Mouse (Mus musculus): ENCODE results near the gene Zfp454. TPM values are rescaled to one million over a fixed set of nuclear protein-coding genes. Genes with fewer than 3 reads are reported as not detected.

The Zfp454 gene
- polyA plus RNA-seq, 1 experiment from 2014 or later, result not detected

GRCm38 (mm10) chr11:50878641-50879040 is 8.8 kb downstream of the Zfp454 start:
- H3K27ac ChIP-seq, result no peak overlapping the region
- WGBS (ENCODE audit: missing documents), result 94% methylated on average over 3 of the region's 3 CpGs
- no peaks in the 10 kb centered on the region for H3K36me3 ChIP-seq (ENCODE audit: inconsistent target)
- H3K4me3 ChIP-seq (ENCODE audit: inconsistent target), result no peak overlapping the region
- H3K79me2 ChIP-seq (ENCODE audit: inconsistent target), result no peaks in the 10 kb centered on the region

- Histone ChIP-seq H3K4me3 (ENCODE audit: inconsistent target) (no peak overlapping the region), H3K27ac (no peak overlapping the region)
- 1% methylated on average over 71 of the region's 72 CpGs for WGBS (ENCODE audit: missing documents)
Measured at GRCm38 (mm10) chr11:50850989-50851601, 36.4 kb downstream of the Zfp454 start.

DNA sequence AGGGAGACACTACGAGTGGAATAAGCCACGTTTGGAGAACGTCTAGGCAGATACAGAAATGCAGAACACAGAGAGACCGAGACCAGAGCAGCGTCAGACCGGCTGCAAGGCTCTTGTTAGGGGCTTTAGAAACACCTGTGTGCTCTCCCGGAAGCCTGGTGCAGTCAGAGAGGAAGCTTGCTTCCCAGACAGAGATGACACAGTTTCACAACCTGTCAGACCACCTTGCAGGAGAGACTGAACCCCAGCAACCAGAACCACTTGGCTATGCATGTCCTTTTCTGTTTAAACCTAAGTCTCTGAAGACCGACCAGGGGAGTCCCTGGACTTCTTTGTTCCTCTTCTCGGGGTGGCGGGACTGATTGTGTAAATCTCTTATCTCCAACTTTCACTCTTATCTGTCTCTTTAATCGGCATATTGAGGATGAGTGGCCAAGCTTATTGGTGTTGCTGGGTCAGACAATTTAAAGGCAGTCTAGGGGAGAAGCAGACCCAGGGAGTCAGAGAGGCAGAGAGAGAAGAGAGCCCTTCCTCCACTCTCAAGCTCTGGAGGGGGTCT is 37.2 kb downstream of the Zfp454 start, which contains the start of gene Grm6:
TSS of gene Grm6 (plus strand) at position 509 of the 559 bp plus-strand sequence.
- 0% methylated on average over 11 of the region's 11 CpGs for WGBS (ENCODE audit: missing documents)
- no peaks in the 10 kb centered on the region for H3K36me3 ChIP-seq (ENCODE audit: inconsistent target)
- H3K27ac ChIP-seq, result no peak within 1 kb of the TSS
- no peak within 1 kb of the TSS for H3K4me3 ChIP-seq (ENCODE audit: inconsistent target)
- no peaks in the 10 kb centered on the region for H3K79me2 ChIP-seq (ENCODE audit: inconsistent target)

More at GRCm38 (mm10) chr11:50850989-50851601, 36.4 kb downstream of the Zfp454 start:
- no peaks in the 10 kb centered on the region for H3K79me2 ChIP-seq (ENCODE audit: inconsistent target)
- no peaks in the 10 kb centered on the region for H3K36me3 ChIP-seq (ENCODE audit: inconsistent target)

GRCm38 (mm10) chr11:50849310-50849709 is 38.1 kb downstream of the Zfp454 start:
- 1% methylated on average over 10 of the region's 10 CpGs for WGBS (ENCODE audit: missing documents)
- no peak overlapping the region for H3K4me3 ChIP-seq (ENCODE audit: inconsistent target)
- H3K79me2 ChIP-seq (ENCODE audit: inconsistent target), result no peaks in the 10 kb centered on the region
- H3K36me3 ChIP-seq (ENCODE audit: inconsistent target), result no peaks in the 10 kb centered on the region
- H3K27ac ChIP-seq, result no peak overlapping the region

- WGBS (ENCODE audit: missing documents), result 46% methylated on average over 3 of the region's 3 CpGs
- H3K4me3 ChIP-seq (ENCODE audit: inconsistent target), result no peak overlapping the region
- no peak overlapping the region for H3K27ac ChIP-seq
- no peaks in the 10 kb centered on the region for H3K79me2 ChIP-seq (ENCODE audit: inconsistent target)
- H3K36me3 ChIP-seq (ENCODE audit: inconsistent target), result no peaks in the 10 kb centered on the region
Measured at GRCm38 (mm10) chr11:50848520-50849137, 38.8 kb downstream of the Zfp454 start.

- WGBS (ENCODE audit: missing documents), result 97% methylated on average over 5 of the region's 5 CpGs
- no peaks in the 10 kb centered on the region for H3K36me3 ChIP-seq (ENCODE audit: inconsistent target)
- no peak overlapping the region for H3K27ac ChIP-seq
- H3K79me2 ChIP-seq (ENCODE audit: inconsistent target), result no peaks in the 10 kb centered on the region
- no peak overlapping the region for H3K4me3 ChIP-seq (ENCODE audit: inconsistent target)
Measured at GRCm38 (mm10) chr11:50847047-50847446, 40.4 kb downstream of the Zfp454 start.

GRCm38 (mm10) chr11:50845951-50846350 is 41.5 kb downstream of the Zfp454 start:
- Histone ChIP-seq H3K36me3 (ENCODE audit: inconsistent target) (no peaks in the 10 kb centered on the region), H3K79me2 (ENCODE audit: inconsistent target) (no peaks in the 10 kb centered on the region), H3K27ac (no peak overlapping the region), H3K4me3 (ENCODE audit: inconsistent target) (no peak overlapping the region)
- 74% methylated on average over 3 of the region's 3 CpGs for WGBS (ENCODE audit: missing documents)

DNA sequence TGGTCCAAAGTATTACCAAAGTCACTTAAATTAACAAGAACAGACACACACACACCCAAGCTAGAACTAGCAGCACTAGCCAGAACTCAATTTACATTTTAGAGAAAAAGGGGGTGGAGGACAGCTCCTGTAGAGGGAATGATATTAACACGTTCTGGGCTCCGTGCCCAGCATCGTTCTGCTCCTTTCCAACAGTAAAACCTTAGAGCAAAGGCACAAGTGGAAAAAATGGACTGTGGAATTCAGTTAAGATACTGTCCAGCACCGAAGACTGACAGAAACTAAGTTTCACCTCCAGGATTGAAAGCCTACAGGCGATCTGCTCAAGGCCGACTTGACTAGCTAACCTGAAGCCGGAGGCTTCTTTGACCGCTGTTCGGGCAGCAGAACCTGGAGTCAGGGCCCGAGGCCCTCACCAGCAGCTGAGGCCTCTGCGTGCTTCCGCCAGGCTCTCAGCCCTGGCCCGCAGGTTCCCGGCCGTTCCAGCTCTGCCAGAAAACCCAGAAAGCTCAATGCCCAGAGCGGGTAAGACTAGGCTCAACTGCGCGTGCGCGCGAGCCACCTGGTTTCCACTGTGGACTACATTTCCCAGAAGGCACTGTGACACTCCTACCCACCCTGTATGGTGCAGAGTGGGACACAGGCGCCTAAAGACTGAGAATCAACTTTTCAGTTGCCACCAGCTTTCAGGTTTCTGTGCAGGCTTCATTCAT is 46.3 kb downstream of the Zfp454 start, which contains the start of gene Zfp879:
TSS of gene Zfp879 (minus strand) at position 530 of the 713 bp plus-strand sequence.
- Histone ChIP-seq H3K4me3 (ENCODE audit: inconsistent target) (no peak within 1 kb of the TSS), H3K36me3 (ENCODE audit: inconsistent target) (no peaks in the 10 kb centered on the region), H3K79me2 (ENCODE audit: inconsistent target) (no peaks in the 10 kb centered on the region), H3K27ac (no peak within 1 kb of the TSS)
- WGBS (ENCODE audit: missing documents), result 32% methylated on average over 22 of the region's 22 CpGs

- H3K4me3 ChIP-seq (ENCODE audit: inconsistent target), result no peak overlapping the region
- 51% methylated on average over 4 of the region's 4 CpGs for WGBS (ENCODE audit: missing documents)
- H3K27ac ChIP-seq, result no peak overlapping the region
- no peaks in the 10 kb centered on the region for H3K79me2 ChIP-seq (ENCODE audit: inconsistent target)
- H3K36me3 ChIP-seq (ENCODE audit: inconsistent target), result no peaks in the 10 kb centered on the region
Measured at GRCm38 (mm10) chr11:50835727-50836126, 51.7 kb downstream of the Zfp454 start.

DNA sequence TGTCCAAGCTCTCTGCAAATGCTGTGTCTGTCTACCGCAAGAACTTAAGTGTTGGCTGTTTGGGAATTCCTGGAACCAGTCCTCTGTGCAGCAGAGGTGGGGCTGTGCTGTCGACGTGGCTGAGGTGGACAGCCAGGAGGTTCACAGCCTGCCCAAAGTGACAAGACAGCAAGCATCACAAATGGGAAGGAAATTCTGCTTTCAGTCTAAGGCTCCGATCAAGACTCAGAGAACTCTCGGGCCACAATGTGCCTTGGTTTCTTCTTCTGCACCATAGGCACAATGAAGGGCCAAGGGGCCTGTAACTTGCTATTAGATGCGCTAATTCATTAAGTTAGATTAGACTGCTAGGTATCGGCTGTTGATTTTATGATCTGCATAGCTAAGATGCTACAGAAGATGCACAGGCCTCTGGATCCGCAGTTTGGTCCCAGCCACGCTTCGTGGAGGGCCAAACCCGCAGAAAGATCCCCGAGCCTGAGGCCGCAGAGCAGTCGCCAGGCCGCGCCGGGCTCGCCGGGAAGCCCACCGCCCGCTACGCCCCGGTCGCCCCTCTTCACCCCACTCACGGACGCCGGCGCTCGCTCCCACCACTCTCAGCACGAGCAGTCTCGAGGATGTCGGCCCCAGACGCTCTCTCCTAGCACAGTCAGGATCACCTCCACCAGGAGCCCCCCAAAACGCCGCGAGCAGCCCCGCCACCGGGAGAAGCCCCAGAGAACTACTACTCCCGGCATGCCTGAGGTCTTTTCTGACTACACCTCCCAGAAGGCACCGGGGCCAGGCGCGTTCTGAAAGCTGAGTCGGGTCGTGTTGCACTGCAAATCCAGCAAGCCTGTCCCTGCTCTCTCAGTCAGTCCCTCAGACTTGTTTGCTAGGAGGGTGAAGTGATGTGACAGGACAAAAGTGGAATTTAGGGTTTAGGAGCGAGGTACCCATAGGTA is 60.2 kb downstream of the Zfp454 start, which contains the start of gene Zfp354c:
TSS of gene Zfp354c (minus strand) at position 715 of the 944 bp plus-strand sequence.
- H3K79me2 ChIP-seq (ENCODE audit: inconsistent target), result no peaks in the 10 kb centered on the region
- peak within 1 kb of the TSS; percentile 44 for H3K4me3 ChIP-seq (ENCODE audit: inconsistent target)
- WGBS (ENCODE audit: missing documents), result 4% methylated on average over 40 of the region's 45 CpGs
- H3K27ac ChIP-seq, result no peak within 1 kb of the TSS
- no peaks in the 10 kb centered on the region for H3K36me3 ChIP-seq (ENCODE audit: inconsistent target)

GRCm38 (mm10) chr11:50826214-50826613 is 61.2 kb downstream of the Zfp454 start:
- H3K27ac ChIP-seq, result no peak overlapping the region
- no peaks in the 10 kb centered on the region for H3K79me2 ChIP-seq (ENCODE audit: inconsistent target)
- WGBS (ENCODE audit: missing documents), result 95% methylated on average over 2 of the region's 2 CpGs
- H3K36me3 ChIP-seq (ENCODE audit: inconsistent target), result no peaks in the 10 kb centered on the region
- no peak overlapping the region for H3K4me3 ChIP-seq (ENCODE audit: inconsistent target)

All from macrophage (primary cell).